Comparison of ENCODE assay signal across 9 mouse cellular contexts in genomic region chr19:29325852-29326180, GRCm38 (mm10). TPM values are rescaled to one million over a fixed set of nuclear protein-coding genes. Genes with fewer than 3 reads are reported as not detected.
DNase-seq lines count a peak whose midpoint lies in the region; ATAC-seq lines count a peak whose summit lies in the region.
"Had no signal": no experiment of that assay in that cellular context is flagged by ENCODE, and none has a peak within 500 bp of the region (broad histone marks: within the 10 kb centered on the region; RNA-seq: fewer than 3 reads in every experiment).

No protein-coding gene starts in this region.

- no peak overlapping the region for H3K4me3 ChIP-seq in hindbrain, embryonic 11.5 days (ENCODE audit: low read depth, low read length)
- H3K4me3 ChIP-seq in hindbrain, embryonic 14.5 days (replicated peaks; ENCODE audit: low read length) = no peak overlapping the region
- H3K4me3 ChIP-seq in embryonic facial prominence, embryonic 10.5 days = peak overlapping the region; percentile 54
- H3K4me3 ChIP-seq in forebrain, embryonic 13.5 days = no peak overlapping the region
- peak overlapping the region; percentile 50 for H3K4me3 ChIP-seq in liver, embryonic 13.5 days (replicated peaks)

- no peaks in the 10 kb centered on the region for H3K27me3 ChIP-seq in hindbrain, embryonic 11.5 days (ENCODE audit: control insufficient read depth, insufficient read depth, low read length)
- no peaks in the 10 kb centered on the region for H3K27me3 ChIP-seq in hindbrain, embryonic 14.5 days (ENCODE audit: control insufficient read depth, insufficient read depth, low read length)
- H3K27me3 ChIP-seq in embryonic facial prominence, embryonic 10.5 days (replicated peaks; ENCODE audit: low read depth, poor library complexity, severe bottlenecking) = peaks cover 7% of the 10 kb centered on the region
- H3K27me3 ChIP-seq in forebrain, embryonic 13.5 days = peaks cover 6% of the 10 kb centered on the region; the same call in 1 of the 2 replicates
- peaks cover 7% of the 10 kb centered on the region for H3K27me3 ChIP-seq in liver, embryonic 13.5 days

- peak overlapping the region; percentile 46; the same call in 1 of the 2 replicates for H3K4me2 ChIP-seq in hindbrain, embryonic 11.5 days (replicated peaks; ENCODE audit: low read depth, low read length)
- H3K4me2 ChIP-seq in hindbrain, embryonic 14.5 days (replicated peaks) = no peak overlapping the region
- H3K4me2 ChIP-seq in forebrain, embryonic 13.5 days = peak overlapping the region; percentile 61
- peak overlapping the region; percentile 72 for H3K4me2 ChIP-seq in liver, embryonic 13.5 days

- H3K27ac ChIP-seq in hindbrain, embryonic 11.5 days (ENCODE audit: low read depth, low read length) = no peak overlapping the region
- H3K27ac ChIP-seq in hindbrain, embryonic 14.5 days = no peak overlapping the region
- peak overlapping the region; percentile 8; the same call in 1 of the 2 replicates for H3K27ac ChIP-seq in embryonic facial prominence, embryonic 10.5 days (replicated peaks)
- H3K27ac ChIP-seq in forebrain, embryonic 13.5 days = no peak overlapping the region
- no peak overlapping the region for H3K27ac ChIP-seq in liver, embryonic 13.5 days

- H3K4me1 ChIP-seq in hindbrain, embryonic 11.5 days (replicated peaks; ENCODE audit: control insufficient read depth, insufficient read depth, low read length) = no peaks in the 10 kb centered on the region
- no peaks in the 10 kb centered on the region for H3K4me1 ChIP-seq in hindbrain, embryonic 14.5 days (replicated peaks; ENCODE audit: control insufficient read depth, insufficient read depth, low read length)
- H3K4me1 ChIP-seq in embryonic facial prominence, embryonic 10.5 days = peaks cover 15% of the 10 kb centered on the region
- H3K4me1 ChIP-seq in forebrain, embryonic 13.5 days = 0 out of 2 replicates have a peak, but pooled peaks cover 3% of the 10 kb centered on the region
- peaks cover 17% of the 10 kb centered on the region for H3K4me1 ChIP-seq in liver, embryonic 13.5 days (replicated peaks)

- DNase-seq in hindbrain, embryonic 11.5 days (ENCODE audit: low spot score) = no peak
- DNase-seq in hindbrain, embryonic 14.5 days (ENCODE audit: low spot score) = no peak
- DNase-seq in embryonic facial prominence, embryonic 10.5 days (ENCODE audit: low spot score) = peak; percentile 20
- no peak for DNase-seq in liver, embryonic 13.5 days
- no peak for DNase-seq in adrenal gland, adult (ENCODE audit: inconsistent age in 2 of 2, low spot score in 1 of 2)

- ATAC-seq in hindbrain, embryonic 11.5 days (ENCODE audit: low FRiP score) = no peak
- ATAC-seq in hindbrain, embryonic 14.5 days (ENCODE audit: low FRiP score) = no peak
- no peak for ATAC-seq in forebrain, embryonic 13.5 days
- ATAC-seq in liver, embryonic 13.5 days (ENCODE audit: low read depth) = no peak
- ATAC-seq in megakaryocyte progenitor cell, adult 5-6 weeks (replicated peaks; ENCODE audit: poor library complexity) = no peak

- H3K9ac ChIP-seq in hindbrain, embryonic 11.5 days (ENCODE audit: low read depth, low read length) = no peak overlapping the region
- H3K9ac ChIP-seq in hindbrain, embryonic 14.5 days = no peak overlapping the region
- H3K9ac ChIP-seq in forebrain, embryonic 13.5 days = no peak overlapping the region
- peak overlapping the region; percentile 31 for H3K9ac ChIP-seq in liver, embryonic 13.5 days

- 67% methylated on average over 9 of the region's 9 CpGs for WGBS in hindbrain, embryonic 11.5 days
- 80% methylated on average over 9 of the region's 9 CpGs for WGBS in hindbrain, embryonic 14.5 days
- WGBS in embryonic facial prominence, embryonic 10.5 days = 67% methylated on average over 9 of the region's 9 CpGs
- 73% methylated on average over 9 of the region's 9 CpGs for WGBS in forebrain, embryonic 13.5 days
- WGBS in liver, embryonic 13.5 days (ENCODE audit: insufficient replicate concordance) = 61% methylated on average over 9 of the region's 9 CpGs

- H3K9me3 ChIP-seq in hindbrain, embryonic 11.5 days (ENCODE audit: control insufficient read depth, low read length) = no peaks in the 10 kb centered on the region
- H3K9me3 ChIP-seq in hindbrain, embryonic 14.5 days (ENCODE audit: control insufficient read depth, low read length) = no peaks in the 10 kb centered on the region
- no peaks in the 10 kb centered on the region for H3K9me3 ChIP-seq in embryonic facial prominence, embryonic 10.5 days
- no peaks in the 10 kb centered on the region for H3K9me3 ChIP-seq in forebrain, embryonic 13.5 days (replicated peaks)
- no peaks in the 10 kb centered on the region for H3K9me3 ChIP-seq in liver, embryonic 13.5 days (replicated peaks)

- no peaks in the 10 kb centered on the region for H3K36me3 ChIP-seq in hindbrain, embryonic 11.5 days (ENCODE audit: control insufficient read depth, insufficient read depth, low read length)
- H3K36me3 ChIP-seq in hindbrain, embryonic 14.5 days (replicated peaks; ENCODE audit: control insufficient read depth, insufficient read depth) = no peaks in the 10 kb centered on the region
- H3K36me3 ChIP-seq in embryonic facial prominence, embryonic 10.5 days (replicated peaks) = no peaks in the 10 kb centered on the region
- H3K36me3 ChIP-seq in forebrain, embryonic 13.5 days (ENCODE audit: poor library complexity, severe bottlenecking) = no peaks in the 10 kb centered on the region
- H3K36me3 ChIP-seq in liver, embryonic 13.5 days = no peaks in the 10 kb centered on the region

RNA-seq across cellular contexts. Expression of gene Insl6, which starts 0.7 kb away (rescaled TPM):
- polyA plus RNA-seq in hindbrain, embryonic 11.5 days (2014; fragmentation: Nextera tagmentation; extraction: Ambion mirVana) = 7.9 and 8.6 TPM in 2 replicates
- 1.7 and 1.8 TPM in 2 replicates for polyA plus RNA-seq in hindbrain, embryonic 14.5 days (2014; fragmentation: Nextera tagmentation; extraction: Ambion mirVana)
- polyA plus RNA-seq in embryonic facial prominence, embryonic 10.5 days (2016; fragmentation: Nextera tagmentation; extraction: Ambion mirVana) = 6.0 and 7.0 TPM in 2 replicates
- polyA plus RNA-seq in forebrain, embryonic 13.5 days (2015; fragmentation: Nextera tagmentation; extraction: Ambion mirVana) = 3.4 and 3.6 TPM in 2 replicates
- polyA plus RNA-seq in liver, embryonic 13.5 days (2015; fragmentation: Nextera tagmentation; extraction: Ambion mirVana) = 0.65 and 1.1 TPM in 2 replicates
- 2.3 and 3.7 TPM in 2 replicates for total RNA-seq in megakaryocyte progenitor cell, adult 5-6 weeks (2015)
- total RNA-seq in megakaryocyte progenitor cell, adult 5-6 weeks (2017) = 1.1 and 1.7 TPM in 2 replicates

RNA-seq across cellular contexts. Expression of gene Rln1, which starts 8.7 kb away (rescaled TPM):
- 0.32 and 0.67 TPM in 2 replicates for polyA plus RNA-seq in hindbrain, embryonic 11.5 days (2014; fragmentation: Nextera tagmentation; extraction: Ambion mirVana)
- polyA plus RNA-seq in hindbrain, embryonic 14.5 days (2014; fragmentation: Nextera tagmentation; extraction: Ambion mirVana) = 3.2 and 4.4 TPM in 2 replicates
- polyA plus RNA-seq in embryonic facial prominence, embryonic 10.5 days (2016; fragmentation: Nextera tagmentation; extraction: Ambion mirVana) = 0.21 and 0.70 TPM in 2 replicates
- 1.6 TPM in 2 replicates for polyA plus RNA-seq in forebrain, embryonic 13.5 days (2015; fragmentation: Nextera tagmentation; extraction: Ambion mirVana)
- polyA plus RNA-seq in liver, embryonic 13.5 days (2015; fragmentation: Nextera tagmentation; extraction: Ambion mirVana) = 0.15 TPM in 1 of 2 replicates, not detected in the other
- total RNA-seq in megakaryocyte progenitor cell, adult 5-6 weeks (2015) = not detected in 2 replicates
- total RNA-seq in megakaryocyte progenitor cell, adult 5-6 weeks (2017) = not detected in 2 replicates
- total RNA-seq: adrenal gland, postnatal 4 days had no signal
- polyA plus RNA-seq: gonadal fat pad, adult 2 months had no signal

RNA-seq across cellular contexts. Expression of gene Plgrkt, which starts 41.4 kb away (rescaled TPM):
- 60.7 and 68.4 TPM in 2 replicates for polyA plus RNA-seq in hindbrain, embryonic 11.5 days (2014; fragmentation: Nextera tagmentation; extraction: Ambion mirVana)
- polyA plus RNA-seq in hindbrain, embryonic 14.5 days (2014; fragmentation: Nextera tagmentation; extraction: Ambion mirVana) = 78.1 and 81.6 TPM in 2 replicates
- 34.7 and 35.3 TPM in 2 replicates for polyA plus RNA-seq in embryonic facial prominence, embryonic 10.5 days (2016; fragmentation: Nextera tagmentation; extraction: Ambion mirVana)
- polyA plus RNA-seq in forebrain, embryonic 13.5 days (2015; fragmentation: Nextera tagmentation; extraction: Ambion mirVana) = 88.6 and 102 TPM in 2 replicates
- polyA plus RNA-seq in liver, embryonic 13.5 days (2015; fragmentation: Nextera tagmentation; extraction: Ambion mirVana) = 32.8 and 38.5 TPM in 2 replicates
- total RNA-seq in megakaryocyte progenitor cell, adult 5-6 weeks (2015) = 76.3 and 104 TPM in 2 replicates
- 69.7 and 79.1 TPM in 2 replicates for total RNA-seq in megakaryocyte progenitor cell, adult 5-6 weeks (2017)

RNA-seq across cellular contexts. Expression of gene Cd274, which starts 41.4 kb away (rescaled TPM):
- 0.38 and 0.39 TPM in 2 replicates for polyA plus RNA-seq in hindbrain, embryonic 11.5 days (2014; fragmentation: Nextera tagmentation; extraction: Ambion mirVana)
- polyA plus RNA-seq in hindbrain, embryonic 14.5 days (2014; fragmentation: Nextera tagmentation; extraction: Ambion mirVana) = 0.48 and 0.77 TPM in 2 replicates
- polyA plus RNA-seq in embryonic facial prominence, embryonic 10.5 days (2016; fragmentation: Nextera tagmentation; extraction: Ambion mirVana) = 0.11 and 0.18 TPM in 2 replicates
- 0.38 and 0.41 TPM in 2 replicates for polyA plus RNA-seq in forebrain, embryonic 13.5 days (2015; fragmentation: Nextera tagmentation; extraction: Ambion mirVana)
- 0.16 and 0.31 TPM in 2 replicates for polyA plus RNA-seq in liver, embryonic 13.5 days (2015; fragmentation: Nextera tagmentation; extraction: Ambion mirVana)
- total RNA-seq in megakaryocyte progenitor cell, adult 5-6 weeks (2015) = 7.7 and 12.5 TPM in 2 replicates
- total RNA-seq in megakaryocyte progenitor cell, adult 5-6 weeks (2017) = 4.3 and 5.8 TPM in 2 replicates

Comparison
In these comparisons a context has a peak if more than half of its experiments do, and no peak if none do; other contexts are left out.
1. H3K4me3 ChIP-seq: peak in embryonic facial prominence, embryonic 10.5 days (single experiment) and liver, embryonic 13.5 days (single experiment); none in hindbrain, embryonic 11.5 days (single experiment), hindbrain, embryonic 14.5 days (single experiment) and forebrain, embryonic 13.5 days (single experiment).